Mouse (Mus musculus): ENCODE measurements around the gene Apba3. TPM values are rescaled to one million over a fixed set of nuclear protein-coding genes. Genes with fewer than 3 reads are reported as not detected.

Gene Apba3
- total and polyA plus RNA-seq, 3 experiments, result 68.9 to 73.2 TPM; not detected in 1

DNA sequence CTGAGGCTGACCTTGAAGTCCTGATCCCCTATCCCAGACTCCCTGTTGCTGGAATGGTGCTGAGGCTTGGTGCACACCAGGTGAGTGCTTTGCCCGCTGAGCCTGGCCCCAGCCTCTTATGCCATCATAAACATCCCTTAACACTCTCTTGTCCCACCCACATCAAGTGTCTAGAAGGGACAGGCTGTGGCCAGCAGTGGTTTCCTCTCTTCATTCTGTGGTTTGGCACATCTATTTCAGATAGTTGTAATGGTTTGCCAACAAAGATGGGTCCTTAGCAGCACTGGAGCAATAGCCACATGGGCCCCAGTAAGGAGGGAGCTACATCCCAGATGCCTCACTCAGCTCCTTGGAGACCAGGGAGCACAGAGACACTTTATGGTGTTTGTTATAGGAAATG, 11.9 kb upstream of the Apba3 start:
- DNase-seq (ENCODE audit: low read depth, low spot score), result no peak
- no peaks in the 10 kb centered on the region for H3K36me3 ChIP-seq (ENCODE audit: control insufficient read depth in 1 of 2, insufficient read depth in 2 of 2, low read length in 2 of 2)
- no peaks in the 10 kb centered on the region for H3K9me3 ChIP-seq (replicated peaks; ENCODE audit: insufficient read depth, low read length)
- no peak overlapping the region for H3K9ac ChIP-seq (ENCODE audit: control insufficient read depth, low read depth, low read length, poor library complexity, severe bottlenecking)
- no peak overlapping the region for H3K4me3 ChIP-seq (ENCODE audit: control insufficient read depth in 1 of 2, insufficient read depth in 1 of 2, low read depth in 2 of 2, low read length in 2 of 2)
- H3K27me3 ChIP-seq (ENCODE audit: control insufficient read depth in 1 of 2, insufficient read depth in 2 of 2, low read length in 2 of 2), result no peaks in the 10 kb centered on the region
- H3K4me1 ChIP-seq (ENCODE audit: control insufficient read depth in 1 of 2, insufficient read depth in 2 of 2, low read length in 2 of 2), result no peaks in the 10 kb centered on the region
- H3K79me2 ChIP-seq (ENCODE audit: control insufficient read depth, insufficient read depth, low read length, poor library complexity), result no peaks in the 10 kb centered on the region
- no peak for TF ChIP-seq SMC3 (IDR thresholded peaks at IDR 0.05; ENCODE audit: low read depth, low read length)
- no peak for TF ChIP-seq ETS1 (IDR thresholded peaks at IDR 0.05; ENCODE audit: low read depth, low read length)
- no peak for TF ChIP-seq ZC3H11A (IDR thresholded peaks at IDR 0.05; ENCODE audit: low read depth, low read length)
- no peak for TF ChIP-seq ZNF384 (IDR thresholded peaks at IDR 0.05; ENCODE audit: low read depth, low read length)
- no peak for TF ChIP-seq JUND (IDR thresholded peaks at IDR 0.05; ENCODE audit: low read depth, low read length)
- no peak for TF ChIP-seq ZKSCAN1 (IDR thresholded peaks at IDR 0.05; ENCODE audit: low read depth, low read length)
- TF ChIP-seq BHLHE40 (IDR thresholded peaks at IDR 0.05; ENCODE audit: borderline replicate concordance, low read depth, low read length), result no peak
- TF ChIP-seq GABPA (IDR thresholded peaks at IDR 0.05; ENCODE audit: low read depth, low read length), result no peak
- no peak for TF ChIP-seq MAX (IDR thresholded peaks at IDR 0.05; ENCODE audit: low read length)
- no peak for TF ChIP-seq USF2 (IDR thresholded peaks at IDR 0.05; ENCODE audit: borderline replicate concordance in 1 of 2, insufficient read depth in 1 of 2, low read depth in 1 of 2, low read length in 2 of 2)
- no peak for TF ChIP-seq POLR2AphosphoS2 (IDR thresholded peaks at IDR 0.05; ENCODE audit: low read length)
- TF ChIP-seq MAZ (IDR thresholded peaks at IDR 0.05; ENCODE audit: low read depth, low read length), result no peak
- TF ChIP-seq NRF1 (IDR thresholded peaks at IDR 0.05; ENCODE audit: insufficient read depth, low read depth, low read length, poor library complexity, severe bottlenecking), result no peak
- TF ChIP-seq GATA1 (IDR thresholded peaks at IDR 0.05; ENCODE audit: low read depth, low read length), result no peak
- no peak for TF ChIP-seq SIN3A (IDR thresholded peaks at IDR 0.05; ENCODE audit: low read length)
- no peak for TF ChIP-seq MXI1 (IDR thresholded peaks at IDR 0.05; ENCODE audit: low read depth, low read length)
- no peak overlapping the region for H3K27ac ChIP-seq (ENCODE audit: control insufficient read depth, low read depth, low read length)

- H3K4me3 ChIP-seq (ENCODE audit: control insufficient read depth in 1 of 2, insufficient read depth in 1 of 2, low read depth in 2 of 2, low read length in 2 of 2), result no peak overlapping the region
- no peaks in the 10 kb centered on the region for H3K27me3 ChIP-seq (ENCODE audit: control insufficient read depth in 1 of 2, insufficient read depth in 2 of 2, low read length in 2 of 2)
- H3K4me1 ChIP-seq (ENCODE audit: control insufficient read depth in 1 of 2, insufficient read depth in 2 of 2, low read length in 2 of 2), result no peaks in the 10 kb centered on the region
- H3K79me2 ChIP-seq (ENCODE audit: control insufficient read depth, insufficient read depth, low read length, poor library complexity), result no peaks in the 10 kb centered on the region
- DNase-seq (ENCODE audit: low read depth, low spot score), result no peak
- no peak for TF ChIP-seq MEF2A (IDR thresholded peaks at IDR 0.05; ENCODE audit: extremely low read depth, insufficient replicate concordance, low read depth, low read length, poor library complexity, severe bottlenecking)
- TF ChIP-seq CHD2 (IDR thresholded peaks at IDR 0.05; ENCODE audit: low read length), result no peak
- no peak for TF ChIP-seq CTCF (IDR thresholded peaks at IDR 0.05 in 2 of 3, conservative IDR thresholded peaks at IDR 0.05 in 1 of 3; ENCODE audit: control insufficient read depth in 1 of 3, insufficient read depth in 1 of 3, low read depth in 2 of 3, low read length in 3 of 3, poor library complexity in 1 of 3, severe bottlenecking in 1 of 3)
- no peak for TF ChIP-seq RCOR1 (IDR thresholded peaks at IDR 0.05; ENCODE audit: low read depth, low read length)
- TF ChIP-seq GATA1 (IDR thresholded peaks at IDR 0.05; ENCODE audit: low read depth, low read length), result no peak
- TF ChIP-seq ZKSCAN1 (IDR thresholded peaks at IDR 0.05; ENCODE audit: low read depth, low read length), result no peak
- TF ChIP-seq NELFE (IDR thresholded peaks at IDR 0.05; ENCODE audit: low read depth, low read length), result no peak
- TF ChIP-seq TAL1 (IDR thresholded peaks at IDR 0.05; ENCODE audit: low read length), result no peak
- no peak for TF ChIP-seq MAX (IDR thresholded peaks at IDR 0.05; ENCODE audit: low read length)
- H3K36me3 ChIP-seq (ENCODE audit: control insufficient read depth in 1 of 2, insufficient read depth in 2 of 2, low read length in 2 of 2), result no peaks in the 10 kb centered on the region
- no peak overlapping the region for H3K27ac ChIP-seq (ENCODE audit: control insufficient read depth, low read depth, low read length)
- H3K9me3 ChIP-seq (replicated peaks; ENCODE audit: insufficient read depth, low read length), result no peaks in the 10 kb centered on the region
- H3K9ac ChIP-seq (ENCODE audit: control insufficient read depth, low read depth, low read length, poor library complexity, severe bottlenecking), result no peak overlapping the region
These were observed 9.4 kb upstream of the Apba3 start for GRCm38 (mm10) chr10:81257158-81258039.
